Mouse (Mus musculus) liver, postnatal 0 days (tissue): ENCODE measurements around the gene Mob3b.

Experiments used
- CTCF ChIP-seq: sonication (generic); IDR thresholded peaks from 2 replicates; pipeline ENCODE4 v1.5.1; 2016; ENCODE audit warnings: antibody characterized with exemption, low read depth
- EP300 ChIP-seq: IDR thresholded peaks from 2 replicates; pipeline ENCODE4 v1.6.1; 2016; ENCODE audit warnings: antibody characterized with exemption, low read depth, mild to moderate bottlenecking

- TF ChIP-seq EP300: no peak
- TF ChIP-seq CTCF: no peak
Observed at GRCm38 (mm10) chr4:35143472-35144102, 13.7 kb downstream of the Mob3b start.
